Mouse (Mus musculus) cerebellum, postnatal 4 days (tissue): ENCODE data around the gene Hoxd8.

ENCODE experiments used
- DNase-seq, 2 experiments: peaks; one replicate each; pipeline ENCODE4 v3.0.0; 2022; ENCODE audit warnings: low spot score in 2 of 2, mixed read lengths in 1 of 2

Hoxd8 gene

DNA sequence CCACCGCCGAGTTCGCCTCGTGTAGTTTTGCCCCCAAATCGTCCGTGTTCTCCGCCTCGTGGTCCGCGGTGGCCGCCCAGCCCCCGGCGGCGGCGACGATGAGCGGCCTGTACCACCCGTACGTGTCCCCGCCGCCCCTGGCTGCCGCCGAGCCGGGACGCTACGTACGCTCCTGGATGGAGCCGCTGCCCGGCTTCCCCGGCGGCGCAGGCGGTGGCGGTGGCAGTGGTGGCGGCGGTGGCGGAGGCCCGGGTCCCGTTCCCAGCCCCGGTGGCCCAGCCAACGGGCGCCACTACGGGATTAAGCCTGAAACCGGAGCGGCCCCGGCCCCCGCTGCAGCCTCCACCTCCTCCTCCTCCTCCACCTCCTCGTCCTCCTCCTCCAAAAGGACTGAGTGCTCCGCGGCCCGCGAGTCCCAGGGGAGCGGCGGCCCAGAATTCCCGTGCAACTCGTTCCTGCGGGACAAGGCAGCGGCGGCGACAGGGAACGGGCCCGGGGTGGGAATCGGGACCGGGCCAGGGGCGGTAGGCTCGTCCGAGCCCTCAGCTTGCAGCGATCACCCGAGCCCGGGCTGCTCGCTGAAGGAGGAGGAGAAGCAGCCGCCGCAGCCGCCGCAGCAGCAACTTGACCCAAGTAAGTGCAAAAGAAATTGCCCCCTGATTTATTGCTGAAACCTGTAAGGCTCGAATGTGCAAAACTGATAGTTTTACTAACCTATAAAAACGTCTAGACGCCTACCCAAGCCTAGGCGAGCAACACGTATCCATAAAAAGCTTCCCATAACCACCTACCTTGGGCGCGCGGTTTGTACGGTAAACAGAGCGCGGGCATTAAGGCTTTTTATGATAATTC is 6.0 kb upstream of the Hoxd8 start:
- peak in 1 of 2 experiments; percentile 19 for DNase-seq

- peak in 1 of 2 experiments; percentile 10 for DNase-seq
These were observed 5.4 kb upstream of the Hoxd8 start for GRCm38 (mm10) chr2:74699053-74699430.

DNA sequence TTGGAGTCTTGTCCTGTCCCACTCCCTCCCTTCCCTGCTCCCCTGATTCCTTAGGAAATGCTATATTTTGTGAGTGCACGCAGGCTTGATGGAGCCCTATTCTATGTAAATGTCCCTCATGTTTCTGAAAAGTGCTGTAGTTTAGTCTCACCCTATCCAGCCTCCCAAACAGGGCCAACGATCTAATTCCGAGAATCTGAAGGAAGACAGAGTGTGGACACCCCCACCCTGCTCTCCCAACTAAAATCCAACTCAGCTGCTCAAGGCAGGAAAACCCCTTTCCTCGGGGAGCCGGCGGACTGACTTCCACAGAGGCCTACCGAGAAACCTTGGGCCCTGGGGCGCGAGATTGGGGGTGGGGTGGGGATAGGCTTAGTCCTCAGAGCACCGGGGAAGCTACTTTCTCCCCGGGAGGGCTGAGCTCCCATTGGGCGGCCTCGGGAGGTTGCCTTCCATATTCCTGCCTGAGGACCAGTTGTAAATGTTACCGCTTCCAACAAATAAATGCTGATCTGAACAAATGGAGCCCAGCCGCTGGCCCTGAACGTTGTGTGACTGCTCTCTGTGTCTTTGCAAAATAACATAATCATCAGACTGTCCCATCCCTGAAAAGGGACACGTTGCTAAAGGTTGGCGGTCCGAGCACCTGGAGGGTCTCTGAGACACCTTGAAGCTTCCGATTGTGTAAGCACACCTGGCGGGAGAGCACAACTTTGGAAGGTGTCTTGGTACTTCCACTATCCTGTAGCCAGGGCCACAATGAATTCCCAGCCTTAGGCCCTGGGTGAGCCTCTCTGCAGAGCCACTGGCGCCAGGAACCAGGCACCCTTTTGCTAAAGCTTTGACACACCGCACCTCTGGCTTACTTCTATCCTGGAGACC is 4.5 kb upstream of the Hoxd8 start:
- peak in 1 of 2 experiments; percentile 18 for DNase-seq

- DNase-seq: peak in 1 of 2 experiments; percentile 19
These were observed 3.8 kb upstream of the Hoxd8 start for GRCm38 (mm10) chr2:74700546-74701112.

GRCm38 (mm10) chr2:74701949-74702819 is 2.2 kb upstream of the Hoxd8 start:
- DNase-seq: peak; percentile 77 to 87

DNA sequence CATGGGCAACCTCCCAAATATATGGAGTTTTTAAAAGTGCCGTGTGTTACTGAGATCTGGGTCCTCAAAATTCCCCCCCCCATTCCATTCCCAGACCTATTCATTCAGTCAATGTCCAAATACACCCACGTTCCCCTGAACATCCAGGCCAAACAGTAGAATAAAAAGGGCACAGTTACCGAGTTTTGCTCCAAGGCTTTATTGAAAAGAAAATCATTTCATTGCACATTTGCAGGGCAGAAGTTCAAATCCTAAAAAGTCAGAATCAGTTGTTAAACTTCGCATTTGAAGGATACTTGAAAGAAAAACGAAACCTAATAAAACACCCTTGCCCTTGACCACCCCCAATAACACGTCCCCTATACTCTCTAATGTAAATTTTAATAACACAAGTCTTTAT is 1.6 kb upstream of the Hoxd8 start:
- no peak for DNase-seq

DNA sequence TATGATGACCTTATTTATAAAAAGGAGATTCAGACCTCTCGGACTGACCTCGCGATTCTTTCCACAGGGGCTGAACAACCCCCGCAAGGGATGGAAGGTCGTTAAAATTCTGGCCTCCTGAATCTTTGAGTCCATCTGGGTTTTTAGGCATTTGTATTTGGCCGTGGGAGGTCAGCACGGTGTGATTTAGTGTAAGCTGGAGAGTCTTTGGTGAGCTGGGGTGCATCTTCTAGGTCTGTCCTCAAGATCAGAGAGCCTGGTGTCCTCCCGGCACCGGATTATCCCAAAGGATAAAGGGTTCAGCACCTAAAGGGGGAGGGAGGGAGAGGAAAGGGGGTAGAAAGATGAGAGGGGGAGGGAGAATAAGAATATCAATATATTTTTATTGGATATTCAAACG is 1.1 kb upstream of the Hoxd8 start:
- DNase-seq: no peak

DNA sequence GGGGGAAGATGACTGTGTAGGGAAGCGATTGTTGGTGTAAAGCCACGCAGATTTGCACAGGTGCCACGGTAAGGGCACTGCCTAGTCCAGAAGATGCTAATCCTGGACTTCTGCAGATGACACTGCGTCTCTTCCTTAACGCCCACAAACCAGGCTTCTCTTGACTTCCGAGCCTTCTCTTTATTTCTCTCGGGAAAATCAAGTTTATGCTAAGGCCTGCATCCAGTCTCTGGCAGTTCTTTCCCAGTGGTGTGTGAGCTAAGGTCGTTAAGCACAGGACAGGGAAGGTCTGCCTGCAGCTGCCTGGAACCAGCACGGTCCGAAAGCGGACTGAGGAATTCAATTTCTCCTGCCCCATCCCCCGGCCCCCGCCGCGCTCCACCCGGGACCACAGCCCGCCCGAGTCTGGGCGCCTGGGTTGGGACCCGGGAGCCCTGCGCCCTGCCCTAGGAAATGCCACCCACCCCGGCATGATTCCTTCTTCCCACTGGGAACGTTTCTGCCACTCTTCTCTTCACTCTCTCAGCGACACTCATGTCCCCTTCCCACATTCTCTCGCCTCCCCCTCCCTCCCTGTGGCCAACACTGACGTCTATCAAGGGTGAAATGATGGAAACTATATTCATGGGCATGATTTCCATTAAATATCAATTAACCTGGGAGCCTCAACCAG is 559 bp upstream of the Hoxd8 start:
- DNase-seq: peak in 1 of 2 experiments; percentile 15

- DNase-seq: peak in 1 of 2 experiments; percentile 10
These were observed 618 bp downstream of the Hoxd8 start for GRCm38 (mm10) chr2:74704999-74705466.

GRCm38 (mm10) chr2:74705467-74706089 is 1.2 kb downstream of the Hoxd8 start:
- DNase-seq: peak in 1 of 2 experiments; percentile 17

GRCm38 (mm10) chr2:74706393-74706960 is 2.1 kb downstream of the Hoxd8 start:
- no peak for DNase-seq

GRCm38 (mm10) chr2:74707599-74707998 is 3.2 kb downstream of the Hoxd8 start:
- peak in 1 of 2 experiments; percentile 13 for DNase-seq

- no peak for DNase-seq
These were observed 4.3 kb downstream of the Hoxd8 start for GRCm38 (mm10) chr2:74708676-74709075.

GRCm38 (mm10) chr2:74709465-74710419 is 5.3 kb downstream of the Hoxd8 start:
- DNase-seq: no peak

DNA sequence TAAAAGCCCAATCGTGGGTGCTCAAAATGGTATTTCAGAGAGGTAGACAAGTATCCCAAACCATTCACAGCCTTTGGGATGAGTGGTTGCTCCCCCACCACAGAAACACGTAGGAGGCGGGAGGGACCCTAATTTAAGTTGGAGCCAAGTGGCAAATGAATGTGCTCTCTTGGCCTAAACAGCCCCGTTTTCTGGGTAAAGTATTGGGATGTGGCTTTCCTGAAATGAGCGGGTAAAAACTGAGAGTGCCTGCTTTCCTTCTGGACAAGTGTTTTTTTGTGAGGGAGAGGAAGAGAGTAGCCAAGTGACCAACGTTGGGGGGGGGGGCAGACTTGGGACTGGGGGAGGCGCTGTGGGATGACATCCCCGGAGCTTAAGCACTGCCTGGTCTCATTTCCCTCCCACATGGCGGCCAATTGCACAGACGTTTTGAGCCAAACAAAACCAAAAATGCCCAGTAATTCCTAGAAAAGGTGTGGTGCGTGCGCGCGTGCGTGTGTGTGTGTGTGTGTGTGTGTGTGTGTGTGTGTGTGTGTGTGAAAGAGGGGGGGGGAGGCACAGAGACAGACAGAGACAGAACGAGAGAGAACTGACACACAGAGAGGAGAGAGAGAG is 6.6 kb downstream of the Hoxd8 start:
- DNase-seq: no peak

- no peak for DNase-seq
These were observed 7.6 kb downstream of the Hoxd8 start, which contains the start of the genes Hoxd3 and Hoxd4 for GRCm38 (mm10) chr2:74711721-74712621. Hoxd3 (plus strand) TSS chr2:74711927. Hoxd4 (plus strand) TSS chr2:74711929.
